Mouse (Mus musculus) testis, adult 10 weeks (tissue): ENCODE measurements around the gene Pm20d2. TPM values are rescaled to one million over a fixed set of nuclear protein-coding genes. Genes with fewer than 3 reads are reported as not detected.

Source experiments
- polyA plus RNA-seq: library from polyadenylated mRNA; stranded (reverse); fragments of 350-450 nt; fragmentation: Illumina TruSeq; extraction: RNeasy Lipid Tissue Mini Kit (QIAGEN cat#74804); gene quantifications from one replicate; pipeline ENCODE4 v1.2.3, GENCODE M21; 2014; ENCODE audit warnings: low read depth, low replicate concordance

Pm20d2 gene
- polyA plus RNA-seq, result 1.3 TPM

GRCm38 (mm10) chr4:33189735-33190036 is at the start of gene Pm20d2:
TSS of gene Pm20d2 (minus strand) at chr4:33189737.

DNA sequence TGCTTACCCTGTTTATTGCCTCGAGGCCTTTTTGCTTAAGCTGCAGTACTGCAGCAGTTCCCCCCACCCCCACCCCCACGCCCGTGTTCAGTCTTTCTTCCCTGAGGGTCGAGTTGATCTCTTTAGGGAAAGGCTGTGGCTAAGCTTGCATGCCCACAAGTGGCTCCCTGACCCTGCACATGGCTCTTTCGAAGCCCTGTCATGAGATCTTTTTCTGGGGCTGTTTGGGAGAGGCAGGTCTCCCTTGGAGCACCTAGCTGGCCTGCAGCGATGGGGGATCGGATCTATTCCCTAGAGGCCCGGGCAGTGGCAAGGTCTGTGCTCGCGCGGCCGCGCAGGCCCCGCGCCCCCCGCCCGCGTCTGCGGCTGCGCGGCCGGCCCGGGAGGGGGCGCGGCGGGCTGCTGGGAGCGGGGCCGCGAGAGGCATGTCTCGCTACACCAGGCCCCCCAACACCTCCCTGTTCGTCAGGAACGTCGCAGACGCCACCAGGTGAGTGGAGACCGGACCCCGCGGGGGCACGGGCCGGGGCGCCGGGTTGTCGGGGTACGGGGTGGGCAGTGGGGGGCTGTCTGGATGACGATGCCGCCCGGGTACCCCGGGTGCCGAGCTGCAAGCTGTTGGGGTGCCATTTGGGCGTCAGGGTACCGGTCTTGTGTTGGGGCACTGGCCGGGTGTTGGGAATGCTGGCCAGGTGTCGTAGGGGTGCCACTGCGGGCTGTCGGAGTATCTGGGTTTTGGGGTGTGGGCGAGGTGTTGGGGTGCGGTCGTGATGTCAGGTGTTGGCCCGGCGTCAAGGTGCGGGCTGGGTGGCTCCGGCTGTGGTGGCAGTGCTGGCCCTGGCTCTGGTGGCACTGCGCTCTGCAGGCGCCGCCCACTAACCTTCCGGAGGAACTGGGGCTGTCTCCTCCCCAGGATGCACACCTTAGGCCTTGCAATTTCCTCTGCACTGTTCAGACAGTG is 19.6 kb upstream of the Pm20d2 start, which contains the start of gene Srsf12:
Gene Srsf12 (plus strand): TSS at position 111 of the 961 bp plus-strand sequence.

DNA sequence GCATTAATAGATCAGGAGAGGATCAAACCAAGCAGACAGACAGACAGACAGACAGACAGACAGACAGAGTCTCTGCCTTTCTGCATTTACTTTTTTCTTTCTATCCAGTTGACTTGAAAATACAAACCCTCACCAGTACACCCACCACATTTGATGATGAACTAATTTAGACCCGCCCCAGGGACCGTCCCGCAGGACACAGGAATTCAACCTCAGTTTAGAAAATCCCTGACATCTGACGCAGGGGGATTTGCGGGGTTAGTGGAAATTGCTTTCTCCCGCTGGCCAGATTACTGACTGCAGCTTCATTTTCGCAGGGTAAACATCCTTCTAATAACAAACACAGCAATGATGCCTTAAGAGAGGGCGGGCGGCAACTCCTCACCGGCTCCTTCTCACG is 57.3 kb downstream of the Pm20d2 start, which contains the start of gene Gabrr1:
Gene Gabrr1 (plus strand): TSS at position 301 of the 400 bp plus-strand sequence.

Other genes starting within 250 kb of the Pm20d2 start
- 1.5 TPM for gene Ankrd6, start 238.9 kb downstream of the Pm20d2 start, polyA plus RNA-seq
- gene Rragd, start 206.7 kb downstream of the Pm20d2 start, polyA plus RNA-seq, result 10.1 TPM
- gene Ube2j1, start 158.3 kb downstream of the Pm20d2 start, polyA plus RNA-seq, result 512 TPM
- gene Gabrr2, start 126.7 kb downstream of the Pm20d2 start, polyA plus RNA-seq, result not detected
- not detected for gene Gabrr1, start 57.2 kb downstream of the Pm20d2 start, polyA plus RNA-seq
- 1.6 TPM for gene Srsf12, start 19.3 kb upstream of the Pm20d2 start, polyA plus RNA-seq
- gene Pnrc1, start 100.4 kb upstream of the Pm20d2 start, polyA plus RNA-seq, result 46.2 TPM
- 24.0 TPM for gene Rngtt, start 120.6 kb upstream of the Pm20d2 start, polyA plus RNA-seq